Mouse (Mus musculus) erythroblast, embryonic 14.5 days (primary cell): ENCODE measurements around the gene Pofut1. TPM values are rescaled to one million over a fixed set of nuclear protein-coding genes. Genes with fewer than 3 reads are reported as not detected.

Experiments used
- H3K27me3 ChIP-seq: 2 replicates; pipeline ENCODE4 v1.6.1; 2012; ENCODE audit warnings: inconsistent platforms; ENCODE audit not compliant: control insufficient read depth
- H3K36me3 ChIP-seq: 2 replicates; pipeline ENCODE4 v1.6.1; 2012; ENCODE audit warnings: mild to moderate bottlenecking, inconsistent platforms; ENCODE audit not compliant: control insufficient read depth
- H3K4me1 ChIP-seq: 2 replicates; pipeline ENCODE4 v1.6.1; 2012; ENCODE audit warnings: inconsistent platforms; ENCODE audit not compliant: control insufficient read depth
- H3K4me3 ChIP-seq: replicated peaks from 2 replicates; pipeline ENCODE3; 2012; ENCODE audit warnings: moderate library complexity, mild to moderate bottlenecking, inconsistent platforms
- H3K9me3 ChIP-seq: 2 replicates; pipeline ENCODE4 v1.6.1; 2012; ENCODE audit warnings: low read length, inconsistent platforms, mixed read lengths; ENCODE audit not compliant: control insufficient read depth
- GATA1 ChIP-seq: IDR thresholded peaks from 2 replicates; pipeline ENCODE4 v1.6.1; 2012; ENCODE audit warnings: low read length, inconsistent platforms, mixed read lengths
- TAL1 ChIP-seq: IDR thresholded peaks from 3 replicates; pipeline ENCODE4 v1.6.1; 2012; ENCODE audit warnings: low read length, inconsistent platforms, mixed read lengths
- polyA plus RNA-seq: library from polyadenylated mRNA; stranded (reverse); fragments of >175 nt; gene quantifications from 2 replicates; pipeline ENCODE4 v1.2.3, GENCODE M21; 2012

The Pofut1 gene
- polyA plus RNA-seq, 1 experiment: 0.97 TPM

DNA sequence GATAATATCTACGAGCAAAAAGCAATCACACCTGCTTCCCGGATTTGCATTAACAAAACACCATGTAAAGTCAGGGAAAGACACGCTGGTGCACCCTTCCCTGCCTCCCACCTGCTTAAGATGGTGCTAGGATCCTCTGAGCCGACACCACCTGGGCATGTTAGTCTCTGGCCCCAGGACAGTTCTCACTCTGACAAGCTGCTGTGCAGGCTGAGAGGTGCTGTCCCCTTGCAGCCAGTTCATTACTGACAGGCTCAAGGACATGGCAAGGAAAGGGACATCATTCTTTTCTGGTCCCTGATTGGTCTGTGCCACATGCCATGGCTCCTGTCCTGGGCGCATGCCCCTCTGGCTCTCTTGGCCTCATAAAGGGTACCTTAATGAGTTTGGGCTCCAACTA, 12.8 kb upstream of the Pofut1 start:
- TF ChIP-seq TAL1: no peak
- no peak for TF ChIP-seq GATA1
- Histone ChIP-seq H3K27me3 (no peaks in the 10 kb centered on the region), H3K9me3 (no peaks in the 10 kb centered on the region), H3K4me1 (peaks cover 88% of the 10 kb centered on the region), H3K4me3 (peak overlapping the region; percentile 29), H3K36me3 (peaks cover 92% of the 10 kb centered on the region)

- no peaks in the 10 kb centered on the region for H3K27me3 ChIP-seq
- H3K4me3 ChIP-seq: no peak overlapping the region
- no peaks in the 10 kb centered on the region for H3K9me3 ChIP-seq
- TF ChIP-seq GATA1: no peak
- no peak for TF ChIP-seq TAL1
- H3K36me3 ChIP-seq: peaks cover 79% of the 10 kb centered on the region
- peaks cover 65% of the 10 kb centered on the region for H3K4me1 ChIP-seq
These were observed 4.1 kb upstream of the Pofut1 start for GRCm38 (mm10) chr2:153237193-153237592.

DNA sequence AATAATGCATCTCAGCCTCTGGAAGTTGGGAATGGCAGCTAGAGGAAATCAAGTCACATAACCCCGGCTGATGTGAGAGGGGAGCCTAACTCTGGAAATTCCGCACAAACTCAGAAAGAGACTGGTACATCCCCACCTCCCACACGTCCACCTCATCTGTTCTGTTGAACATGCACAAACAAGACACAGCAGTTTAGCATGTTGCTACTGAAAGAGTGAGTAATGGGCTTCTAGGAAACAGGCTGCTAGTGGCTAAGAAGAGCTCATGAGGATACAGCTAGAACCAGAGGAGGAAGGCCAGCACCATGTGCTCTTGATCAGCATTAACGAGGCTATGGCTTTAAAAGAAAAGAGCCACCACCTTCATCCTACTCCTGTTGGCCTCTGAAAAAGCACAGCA, 3.4 kb upstream of the Pofut1 start:
- H3K27me3 ChIP-seq: no peaks in the 10 kb centered on the region
- TF ChIP-seq GATA1 (no peak), TAL1 (no peak)
- H3K36me3 ChIP-seq: peaks cover 73% of the 10 kb centered on the region
- peaks cover 69% of the 10 kb centered on the region for H3K4me1 ChIP-seq
- H3K9me3 ChIP-seq: no peaks in the 10 kb centered on the region
- peak overlapping the region; percentile 88 for H3K4me3 ChIP-seq

- no peaks in the 10 kb centered on the region for H3K9me3 ChIP-seq
- H3K36me3 ChIP-seq: peaks cover 73% of the 10 kb centered on the region
- TF ChIP-seq TAL1: no peak
- TF ChIP-seq GATA1: no peak
- H3K4me1 ChIP-seq: peaks cover 74% of the 10 kb centered on the region
- H3K27me3 ChIP-seq: no peaks in the 10 kb centered on the region
- peak overlapping the region; percentile 88 for H3K4me3 ChIP-seq
These were observed 2.9 kb upstream of the Pofut1 start for GRCm38 (mm10) chr2:153238406-153238805.

GRCm38 (mm10) chr2:153239021-153239859, 2.1 kb upstream of the Pofut1 start:
- H3K4me1 ChIP-seq: peaks cover 73% of the 10 kb centered on the region
- H3K4me3 ChIP-seq: peak overlapping the region; percentile 88
- TF ChIP-seq GATA1 (no peak), TAL1 (no peak)
- H3K36me3 ChIP-seq: peaks cover 70% of the 10 kb centered on the region
- H3K9me3 ChIP-seq: no peaks in the 10 kb centered on the region
- no peaks in the 10 kb centered on the region for H3K27me3 ChIP-seq

DNA sequence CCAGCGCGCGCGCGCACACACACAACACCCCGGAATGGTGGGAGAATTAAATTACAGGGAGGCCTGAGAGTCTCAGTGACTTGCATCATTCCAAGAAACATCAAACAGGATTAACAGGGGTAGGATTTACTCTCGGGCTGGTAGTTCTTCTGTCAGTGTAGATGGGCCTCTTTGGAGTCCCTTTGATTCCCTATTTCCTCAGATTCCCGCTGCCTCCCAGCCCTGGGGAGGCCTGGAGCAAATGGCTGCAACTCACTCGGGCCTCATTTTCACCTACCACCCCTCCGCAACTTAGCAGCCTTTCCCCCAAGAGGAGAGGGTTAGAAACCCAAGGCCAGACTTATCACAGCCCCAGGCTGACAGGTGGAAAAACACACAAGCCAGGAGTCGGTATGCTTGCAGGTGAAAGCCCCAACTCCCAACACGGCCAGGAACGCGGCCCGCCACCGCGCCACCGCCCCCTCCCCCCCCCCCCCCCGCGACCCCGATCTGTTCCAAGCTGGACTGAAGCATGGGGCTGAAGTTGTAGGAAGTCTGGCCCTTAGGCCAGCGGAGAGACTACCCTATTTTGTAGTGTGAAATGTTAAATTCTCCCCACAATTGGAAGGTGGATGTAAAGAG, 1.4 kb upstream of the Pofut1 start:
- no peaks in the 10 kb centered on the region for H3K27me3 ChIP-seq
- TF ChIP-seq GATA1: no peak
- TF ChIP-seq TAL1: no peak
- peak overlapping the region; percentile 88 for H3K4me3 ChIP-seq
- peaks cover 72% of the 10 kb centered on the region for H3K4me1 ChIP-seq
- no peaks in the 10 kb centered on the region for H3K9me3 ChIP-seq
- peaks cover 70% of the 10 kb centered on the region for H3K36me3 ChIP-seq

GRCm38 (mm10) chr2:153240701-153241235, 565 bp upstream of the Pofut1 start:
- H3K9me3 ChIP-seq: no peaks in the 10 kb centered on the region
- peaks cover 70% of the 10 kb centered on the region for H3K36me3 ChIP-seq
- TF ChIP-seq TAL1 (peak; percentile 78), GATA1 (peak; percentile 85)
- H3K4me1 ChIP-seq: peaks cover 72% of the 10 kb centered on the region
- H3K4me3 ChIP-seq: peak overlapping the region; percentile 88
- no peaks in the 10 kb centered on the region for H3K27me3 ChIP-seq

GRCm38 (mm10) chr2:153242156-153242555, 823 bp downstream of the Pofut1 start:
- H3K4me1 ChIP-seq: peaks cover 65% of the 10 kb centered on the region

GRCm38 (mm10) chr2:153249751-153250150, 8.4 kb downstream of the Pofut1 start:
- Histone ChIP-seq H3K27me3 (no peaks in the 10 kb centered on the region), H3K4me1 (peaks cover 22% of the 10 kb centered on the region), H3K4me3 (no peak overlapping the region), H3K9me3 (no peaks in the 10 kb centered on the region), H3K36me3 (peaks cover 86% of the 10 kb centered on the region)
- TF ChIP-seq TAL1 (no peak), GATA1 (no peak)

More at GRCm38 (mm10) chr2:153242156-153242555, 823 bp downstream of the Pofut1 start:
- Histone ChIP-seq H3K9me3 (no peaks in the 10 kb centered on the region), H3K4me3 (peak overlapping the region; percentile 88), H3K27me3 (no peaks in the 10 kb centered on the region), H3K36me3 (peaks cover 66% of the 10 kb centered on the region)
- no peak for TF ChIP-seq GATA1
- TF ChIP-seq TAL1: no peak

GRCm38 (mm10) chr2:153256604-153257003, 15.3 kb downstream of the Pofut1 start:
- Histone ChIP-seq H3K27me3 (no peaks in the 10 kb centered on the region), H3K4me1 (peaks cover 38% of the 10 kb centered on the region), H3K36me3 (peaks cover 88% of the 10 kb centered on the region), H3K9me3 (no peaks in the 10 kb centered on the region), H3K4me3 (no peak overlapping the region)
- TF ChIP-seq GATA1: no peak
- TF ChIP-seq TAL1: no peak
